Mouse (Mus musculus) cerebellum, adult 9-11 months (tissue): ENCODE results near the gene Ing3.

Experiments used
- DNase-seq: peaks from one replicate; pipeline ENCODE4 v3.0.0; 2022

Gene Ing3

DNA sequence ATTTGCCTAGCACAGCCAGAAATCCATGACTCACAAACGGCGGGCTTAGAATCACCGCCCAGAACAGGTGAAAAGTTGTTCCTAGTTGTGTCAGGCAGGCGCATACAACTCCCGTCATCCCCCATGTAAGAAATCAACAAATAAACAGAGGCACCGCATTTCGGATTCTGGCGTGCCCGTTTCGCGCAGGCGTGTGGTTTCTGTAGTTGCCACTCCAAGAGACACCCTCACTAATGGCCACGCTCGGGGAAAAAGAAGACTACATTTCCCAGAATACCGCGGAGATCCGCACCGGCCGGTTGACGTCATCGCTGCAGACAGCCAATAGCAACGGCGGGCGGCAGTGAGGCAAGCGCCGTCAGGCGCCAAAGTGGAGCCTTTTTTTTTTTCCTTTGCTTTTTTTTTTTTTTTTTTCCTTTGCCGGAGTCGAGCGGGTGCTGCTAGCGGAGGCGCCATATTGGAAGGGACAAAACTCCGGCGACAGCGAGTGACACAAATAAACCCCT, at the start of gene Ing3:
Gene Ing3 (plus strand): TSS at position 346 of the 506 bp plus-strand sequence.
- DNase-seq: peak; percentile 100

DNA sequence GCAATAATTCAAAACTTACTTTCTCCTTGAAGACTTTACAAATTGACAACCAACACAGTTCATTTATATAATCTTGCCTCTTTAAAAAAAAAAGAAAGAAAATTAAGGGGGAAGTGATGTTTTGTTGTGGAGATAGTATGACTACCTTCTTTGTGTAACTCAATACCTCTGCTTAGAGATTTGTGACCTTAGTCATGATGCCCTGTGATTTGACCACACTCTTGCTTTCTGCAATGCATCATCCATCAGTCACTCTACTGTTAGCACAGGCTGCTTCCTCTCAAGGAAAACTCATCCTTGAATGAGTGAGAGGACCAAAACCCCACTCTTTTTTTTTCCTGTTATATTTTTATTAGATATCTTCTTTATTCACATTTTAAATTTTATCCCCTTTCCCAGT, 39.7 kb upstream of the Ing3 start:
- DNase-seq: no peak

DNA sequence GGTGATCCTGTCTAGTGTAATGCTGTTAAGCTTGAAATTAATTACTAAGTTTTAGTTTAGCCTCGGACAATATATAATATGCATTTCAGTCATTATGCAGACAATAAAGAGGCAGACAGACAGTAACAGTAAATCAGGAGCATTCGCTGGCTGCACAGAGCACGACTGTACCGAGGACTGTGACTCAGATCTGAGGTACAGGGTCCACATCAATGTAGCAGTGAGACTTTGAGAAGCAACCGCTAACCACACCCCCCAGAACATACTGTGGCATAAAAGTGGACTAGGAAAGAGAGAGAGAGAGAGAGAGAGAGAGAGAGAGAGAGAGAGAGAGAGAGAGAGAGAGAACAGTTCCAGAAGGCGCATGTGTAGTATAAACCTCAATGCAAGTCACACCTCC, 38.6 kb upstream of the Ing3 start:
- no peak for DNase-seq

DNA sequence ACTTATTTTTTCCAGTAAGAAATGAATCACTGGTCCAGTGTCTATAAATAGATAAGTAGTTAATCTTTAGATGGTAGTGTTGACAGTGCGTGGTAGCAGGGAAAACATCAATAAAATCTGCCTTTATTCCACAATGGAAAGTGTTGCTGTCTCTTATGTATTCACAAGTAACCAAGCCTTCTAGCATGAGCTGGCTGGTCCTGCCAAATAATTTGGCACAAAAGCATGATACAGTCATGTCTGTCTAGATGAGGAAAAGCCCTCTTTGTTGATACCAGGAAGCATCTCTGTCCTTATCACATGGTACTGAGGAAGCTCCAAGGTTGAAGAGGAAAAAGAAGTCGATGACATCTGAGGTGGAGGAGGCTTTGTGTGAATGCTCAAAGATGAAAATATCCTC, 32.8 kb upstream of the Ing3 start:
- DNase-seq: no peak

DNA sequence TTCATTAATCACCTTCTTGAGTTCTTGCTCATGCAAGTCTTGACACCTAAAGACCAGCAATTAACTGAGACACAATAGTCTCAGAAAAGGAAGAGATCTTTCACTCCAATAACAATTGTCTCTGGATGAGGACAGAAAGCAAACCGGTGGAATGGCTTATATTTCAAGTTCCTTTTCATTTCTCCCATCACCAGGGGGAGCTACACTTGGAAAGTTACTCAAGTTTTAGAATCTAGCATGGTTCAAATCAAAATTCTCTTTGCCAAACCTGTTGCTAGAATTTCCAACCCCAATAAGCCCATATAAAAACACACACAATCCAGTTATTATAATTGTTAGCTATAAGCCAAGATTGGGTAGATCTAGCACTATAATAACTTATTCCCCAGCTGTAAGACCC, 25.2 kb upstream of the Ing3 start:
- DNase-seq: no peak

DNA sequence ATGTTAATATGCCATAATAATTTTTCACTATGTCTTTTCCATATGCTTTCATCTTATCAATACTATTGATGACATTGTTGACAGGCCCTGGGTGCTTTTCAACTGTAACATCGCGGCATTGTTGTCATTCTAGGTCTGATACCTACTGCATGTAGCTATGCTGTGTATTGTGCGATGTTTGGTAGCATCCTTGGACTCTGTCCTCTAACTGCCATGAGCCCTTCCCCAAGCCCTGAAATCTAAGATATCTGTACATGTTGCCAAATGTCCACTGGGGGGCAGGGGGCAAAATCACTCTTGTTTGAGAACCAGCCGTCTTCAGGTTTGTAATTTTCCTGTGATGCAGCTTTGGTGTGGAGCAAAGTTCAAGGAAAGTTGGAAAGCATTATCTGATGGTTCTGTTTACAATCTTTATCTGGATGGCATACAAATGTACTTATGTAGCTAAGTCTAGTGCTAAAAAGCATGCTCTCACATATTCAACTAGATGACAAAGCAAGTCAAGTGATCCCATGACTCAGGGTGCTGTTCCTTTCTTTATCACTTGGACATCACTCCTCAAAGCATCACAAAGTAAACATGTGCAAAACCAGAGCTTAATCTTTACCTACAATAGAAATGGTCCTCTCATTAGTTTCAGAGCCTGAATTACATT, 11.3 kb upstream of the Ing3 start:
- DNase-seq: no peak

DNA sequence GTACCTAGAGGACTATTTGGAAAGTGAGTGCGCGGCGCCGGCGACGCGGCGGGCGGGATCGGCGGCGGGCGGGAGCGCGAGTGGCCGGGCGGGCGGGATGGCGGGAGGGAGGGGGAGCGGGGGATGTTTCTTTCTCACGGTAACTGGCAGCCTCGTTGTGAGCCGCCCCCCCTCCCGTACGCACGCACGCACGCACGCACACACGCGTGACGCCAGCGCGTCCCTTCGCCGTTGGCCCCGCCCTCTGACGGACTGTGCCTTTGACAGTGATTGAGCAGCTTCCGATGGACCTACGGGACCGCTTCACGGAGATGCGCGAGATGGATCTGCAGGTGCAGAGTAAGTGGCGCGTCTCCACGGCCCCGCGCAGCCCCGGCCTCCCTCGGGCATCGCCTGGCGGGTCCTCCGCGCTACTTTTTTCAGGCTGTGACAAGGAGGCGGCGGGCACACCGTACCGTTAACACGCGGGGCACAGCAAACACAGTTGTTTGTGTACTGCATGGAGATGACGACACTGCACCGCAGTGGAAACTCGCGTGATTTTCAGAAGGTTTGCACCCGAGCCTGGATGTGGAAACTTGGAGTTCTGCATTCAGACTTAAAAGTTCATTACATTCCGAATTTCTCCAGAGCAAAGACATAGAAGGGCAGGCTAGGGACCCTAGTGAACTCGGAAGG, 539 bp downstream of the Ing3 start:
- DNase-seq: peak; percentile 99

DNA sequence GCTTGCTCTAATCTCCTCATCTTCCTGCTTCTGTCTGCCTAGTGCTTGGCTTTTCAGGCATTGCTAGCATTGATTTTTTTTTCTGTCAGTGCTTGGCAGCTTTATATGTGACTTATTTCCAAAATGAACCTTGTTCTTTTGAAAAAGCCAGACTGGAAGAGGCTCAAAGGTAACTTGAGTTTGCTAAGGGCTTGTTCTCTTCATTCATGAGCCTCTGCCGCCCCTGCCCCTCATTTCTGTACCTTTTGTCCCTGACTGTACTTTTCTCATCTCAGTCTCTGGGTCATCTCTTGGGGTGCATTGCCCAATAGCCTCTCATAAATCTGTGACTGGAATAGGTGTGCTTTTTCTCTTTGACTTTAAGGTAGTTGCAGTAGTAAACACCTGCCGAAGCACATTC, 1.3 kb downstream of the Ing3 start:
- peak; percentile 29 for DNase-seq

DNA sequence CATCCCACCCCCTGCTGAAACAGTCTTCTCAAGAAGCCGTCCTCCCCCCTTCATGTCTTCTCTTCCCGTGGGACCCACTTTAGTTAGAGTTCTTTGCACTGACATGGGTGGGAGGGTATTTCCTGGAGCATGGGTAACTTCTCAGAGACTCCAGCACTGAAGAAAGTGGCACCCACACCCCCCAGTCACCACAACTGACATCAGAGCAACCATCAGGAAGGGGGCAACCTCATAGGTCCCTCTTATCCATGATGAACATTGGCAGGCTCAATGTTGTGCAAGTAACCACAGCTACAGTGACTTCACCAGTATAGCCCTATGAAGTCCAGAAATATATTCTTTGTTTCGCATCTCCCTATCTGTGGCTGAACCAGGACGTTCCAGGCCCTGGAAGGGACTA, 6.1 kb downstream of the Ing3 start:
- no peak for DNase-seq

DNA sequence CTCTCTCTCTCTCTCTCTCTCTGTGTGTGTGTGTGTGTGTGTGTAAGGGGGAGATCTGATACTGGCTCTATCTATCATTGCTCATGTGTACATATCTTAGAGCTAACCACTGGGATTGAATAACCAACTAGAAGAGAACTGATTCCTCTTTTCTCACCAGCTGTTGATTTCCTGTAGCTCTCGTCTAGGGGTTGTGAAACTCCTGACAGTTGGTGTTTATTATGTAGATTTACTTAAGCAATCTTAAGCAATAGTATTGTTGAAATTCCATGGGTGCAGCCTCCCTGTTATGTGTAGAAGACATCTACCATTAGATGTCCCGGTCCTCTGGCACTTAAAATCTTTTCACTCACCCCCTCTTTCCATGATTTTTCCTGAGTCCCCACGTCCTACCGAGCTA, 9.6 kb downstream of the Ing3 start:
- DNase-seq: no peak

DNA sequence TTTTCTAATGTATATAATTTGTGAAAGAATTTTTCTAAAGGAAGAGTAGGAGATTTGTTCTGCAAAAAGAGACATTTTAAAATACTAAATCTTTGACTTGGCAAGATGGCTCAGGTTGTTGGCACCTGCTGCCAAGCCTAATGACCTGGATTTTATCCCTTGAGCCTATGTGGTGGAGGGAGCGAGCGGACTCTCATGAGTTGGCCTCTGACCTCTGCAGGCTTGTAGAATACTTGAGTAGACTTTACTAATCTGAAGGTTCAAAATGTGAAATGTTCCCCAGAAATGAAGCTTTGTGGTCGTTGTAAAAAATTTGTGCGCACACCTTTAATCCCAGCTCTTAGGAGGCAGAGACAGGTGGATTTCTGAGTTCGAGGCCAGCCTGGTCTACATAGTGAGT, 10.5 kb downstream of the Ing3 start:
- no peak for DNase-seq

DNA sequence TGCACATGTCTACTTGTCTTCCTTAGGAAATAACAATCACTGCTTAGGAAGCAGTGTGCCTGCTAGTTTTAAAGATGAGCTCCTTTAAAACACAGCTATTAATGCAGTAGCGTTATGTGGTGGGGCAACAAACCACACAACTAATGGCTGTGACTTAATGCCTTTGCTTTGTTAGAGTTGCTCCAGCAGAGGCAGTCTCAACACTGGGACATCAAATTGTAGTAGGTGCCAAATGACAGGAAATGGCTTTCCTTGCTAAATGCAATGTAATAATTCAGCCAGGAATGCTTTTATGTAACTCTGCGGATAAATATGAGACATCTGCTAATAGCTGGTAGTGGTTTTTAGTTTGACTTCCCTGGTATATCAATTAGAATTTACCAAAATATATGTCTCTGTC, 28.2 kb downstream of the Ing3 start:
- DNase-seq: no peak

DNA sequence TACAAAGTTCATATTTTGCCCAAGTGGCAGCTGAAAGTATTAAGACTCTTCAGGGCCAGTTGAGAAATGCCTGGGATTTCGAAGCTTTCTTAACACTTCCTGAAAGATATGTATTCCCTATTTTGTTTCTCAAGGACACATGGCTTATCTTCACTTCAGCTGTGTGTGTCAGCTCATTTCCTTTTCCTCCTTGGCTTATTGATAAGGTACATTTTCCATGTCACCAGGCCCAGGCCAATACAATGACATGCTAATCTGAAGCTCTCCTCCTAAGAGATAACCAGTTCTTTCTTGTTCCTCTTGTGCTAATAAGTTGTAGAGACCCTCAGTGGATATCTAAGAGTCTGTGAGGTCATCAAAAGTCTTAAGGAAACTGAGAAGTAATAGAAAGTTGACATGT, 31.7 kb downstream of the Ing3 start:
- no peak for DNase-seq

DNA sequence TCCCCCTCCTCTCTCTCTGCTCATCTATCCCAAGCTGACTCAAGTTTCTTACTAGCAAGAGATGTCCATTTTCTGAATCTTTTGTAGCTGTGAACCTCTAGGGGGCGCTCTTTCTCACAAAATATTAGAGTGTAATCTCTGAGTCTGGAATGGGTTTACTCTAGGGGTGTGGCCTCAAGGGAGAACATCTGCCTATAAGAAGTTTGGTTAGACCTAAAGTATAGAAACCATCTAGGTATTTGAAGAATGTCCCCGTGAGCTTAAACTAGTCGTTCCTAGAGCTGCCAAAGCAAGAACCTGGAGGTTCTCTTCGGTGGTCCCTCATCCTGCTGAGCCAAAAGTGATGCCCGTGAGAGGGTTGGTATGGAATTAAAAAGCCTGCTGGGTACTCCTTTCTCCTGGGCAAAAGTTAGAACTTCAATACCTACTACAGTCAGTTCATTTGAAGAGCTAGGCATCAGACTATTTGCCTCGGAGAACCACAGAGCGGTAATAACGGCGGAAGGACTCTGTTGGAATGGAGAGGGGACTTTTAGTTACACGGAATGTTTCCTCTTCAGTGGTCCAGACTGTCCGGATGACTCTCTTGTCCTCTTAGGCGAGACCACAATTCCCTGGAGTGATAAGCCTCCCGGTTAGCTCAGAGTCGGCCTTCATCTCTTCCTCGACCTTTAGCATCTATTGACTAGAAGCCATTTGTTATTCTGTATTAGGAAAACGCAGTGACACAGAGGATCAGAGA, 35.8 kb downstream of the Ing3 start:
- peak; percentile 30 for DNase-seq

DNA sequence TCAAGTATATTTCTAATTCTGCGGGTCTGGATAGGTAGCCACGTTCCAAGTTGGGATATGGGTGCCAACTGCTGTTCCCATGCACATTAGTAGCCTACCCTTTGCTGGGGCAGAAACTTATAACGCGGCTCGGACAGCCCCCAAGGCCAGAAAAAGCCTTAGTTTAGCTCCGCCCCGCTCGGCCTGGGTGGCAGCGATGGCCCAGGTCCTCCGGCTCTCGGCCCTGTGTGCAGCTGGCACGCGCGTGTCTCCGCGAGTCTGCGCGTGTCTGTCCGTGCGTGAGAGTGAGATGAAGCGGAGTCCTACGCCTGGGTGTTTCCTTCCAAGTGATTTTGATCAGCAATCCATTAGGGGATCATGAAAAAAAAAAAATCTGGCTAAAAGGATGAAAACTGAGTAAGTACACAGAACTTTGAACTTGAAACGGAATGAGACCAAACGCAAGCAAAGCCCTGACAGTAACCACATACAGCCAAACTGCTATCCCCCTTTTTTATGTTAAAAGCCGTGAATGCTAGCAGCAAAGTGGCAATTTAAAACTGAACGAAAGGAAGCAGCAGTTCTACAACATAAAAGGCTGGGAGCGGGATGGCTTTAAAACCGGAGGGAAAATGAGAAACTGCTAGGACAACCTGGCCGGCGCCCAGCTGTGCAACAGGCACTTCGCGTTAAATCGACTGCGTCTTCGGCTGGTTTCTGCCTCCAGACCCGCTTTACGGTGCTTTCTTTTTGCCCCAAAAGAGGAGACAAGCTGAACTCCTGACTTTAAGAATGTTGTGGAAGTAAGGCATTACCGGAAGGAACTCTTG, 36.6 kb downstream of the Ing3 start, which contains the start of gene Cped1:
Gene Cped1 (plus strand): TSS at position 185 of the 809 bp plus-strand sequence.
- peak; percentile 14 for DNase-seq

DNA sequence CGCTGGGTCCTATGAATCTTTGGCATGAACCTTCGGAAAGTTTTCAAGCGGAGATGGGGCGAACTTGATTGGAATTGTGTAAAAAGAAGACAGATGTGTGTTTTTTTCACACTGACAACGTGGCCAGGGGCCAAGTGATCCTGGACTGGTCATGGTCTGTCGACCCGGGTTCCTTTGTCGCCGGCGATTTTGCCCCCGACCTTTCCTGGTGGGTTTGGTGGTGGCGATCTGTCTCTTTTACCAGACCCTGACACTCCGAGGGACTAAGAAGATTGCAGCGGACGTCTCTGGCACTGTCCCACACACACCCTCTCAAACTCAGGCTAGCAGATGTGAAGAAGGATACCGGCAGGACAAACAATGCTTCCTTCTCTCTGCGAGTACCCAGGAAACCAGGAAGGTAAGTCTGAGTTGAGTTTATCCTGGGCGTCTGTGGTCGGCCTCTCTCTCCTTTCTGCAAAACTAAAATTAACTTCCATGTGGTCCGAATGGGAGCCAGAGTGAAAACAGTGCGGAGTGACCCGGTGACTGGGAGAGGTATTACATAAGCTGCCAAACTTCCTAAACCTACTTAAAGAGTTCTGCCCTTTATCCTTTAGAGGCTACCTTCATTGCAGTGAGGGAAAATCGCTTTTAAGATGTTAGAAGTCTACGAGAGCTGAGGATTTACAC, 37.4 kb downstream of the Ing3 start:
- no peak for DNase-seq

DNA sequence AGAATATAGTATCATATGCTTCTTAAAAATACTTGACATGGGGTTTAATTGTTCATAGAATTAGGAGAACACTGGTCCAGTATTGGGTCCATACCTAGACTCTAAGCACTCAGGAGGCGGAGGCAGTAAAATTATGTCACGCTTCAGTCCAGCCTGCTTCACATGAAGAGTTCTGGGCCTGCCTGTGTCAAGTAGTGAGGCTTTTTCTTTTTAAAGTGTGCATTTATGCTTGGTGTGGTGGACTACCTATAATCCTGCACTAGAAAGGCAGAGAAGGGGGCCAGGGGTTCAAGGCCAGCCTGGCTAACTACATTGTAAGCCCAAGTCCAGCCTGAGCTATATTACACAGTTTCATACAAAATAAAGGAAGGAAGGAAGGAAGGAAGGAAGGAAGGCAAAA, 38.2 kb downstream of the Ing3 start:
- DNase-seq: no peak

DNA sequence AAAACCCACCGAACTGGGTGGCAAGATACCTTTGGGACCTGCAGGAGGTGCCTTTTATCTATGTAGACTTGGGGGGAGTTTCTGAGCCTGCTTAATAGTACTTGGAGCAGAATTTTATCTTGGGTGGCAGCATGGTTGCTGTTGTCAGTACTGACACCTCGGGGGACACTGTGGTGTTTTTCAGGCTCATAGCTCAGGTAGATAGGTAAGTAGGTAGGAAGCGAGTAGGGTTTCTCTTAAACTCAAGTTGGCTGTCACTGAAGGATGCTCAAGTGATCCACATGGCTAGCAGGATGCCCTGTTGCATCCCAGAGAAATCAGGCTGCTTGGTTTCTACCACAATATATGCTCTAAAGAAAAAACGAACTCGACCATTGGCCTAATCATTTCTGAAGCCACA, 38.9 kb downstream of the Ing3 start:
- DNase-seq: no peak

DNA sequence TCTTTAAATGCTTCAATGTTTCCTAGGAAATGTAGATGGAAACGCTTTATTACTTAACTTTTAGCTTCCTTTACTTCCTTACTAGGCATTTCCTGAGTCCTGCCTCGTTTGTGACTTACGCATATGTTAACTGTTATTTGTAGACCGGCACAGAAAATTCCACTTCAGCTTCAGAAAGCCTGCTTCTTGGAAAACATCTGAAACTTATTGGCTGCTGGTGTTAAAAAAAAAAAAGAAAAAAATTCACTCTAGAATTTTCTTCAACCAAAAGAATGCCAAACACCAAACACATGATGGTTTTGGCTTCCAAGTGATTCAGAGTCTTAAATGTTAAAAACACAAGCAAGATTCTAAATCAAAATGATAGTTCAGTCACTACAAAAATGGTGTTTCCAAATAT, 39.7 kb downstream of the Ing3 start:
- DNase-seq: no peak

DNA sequence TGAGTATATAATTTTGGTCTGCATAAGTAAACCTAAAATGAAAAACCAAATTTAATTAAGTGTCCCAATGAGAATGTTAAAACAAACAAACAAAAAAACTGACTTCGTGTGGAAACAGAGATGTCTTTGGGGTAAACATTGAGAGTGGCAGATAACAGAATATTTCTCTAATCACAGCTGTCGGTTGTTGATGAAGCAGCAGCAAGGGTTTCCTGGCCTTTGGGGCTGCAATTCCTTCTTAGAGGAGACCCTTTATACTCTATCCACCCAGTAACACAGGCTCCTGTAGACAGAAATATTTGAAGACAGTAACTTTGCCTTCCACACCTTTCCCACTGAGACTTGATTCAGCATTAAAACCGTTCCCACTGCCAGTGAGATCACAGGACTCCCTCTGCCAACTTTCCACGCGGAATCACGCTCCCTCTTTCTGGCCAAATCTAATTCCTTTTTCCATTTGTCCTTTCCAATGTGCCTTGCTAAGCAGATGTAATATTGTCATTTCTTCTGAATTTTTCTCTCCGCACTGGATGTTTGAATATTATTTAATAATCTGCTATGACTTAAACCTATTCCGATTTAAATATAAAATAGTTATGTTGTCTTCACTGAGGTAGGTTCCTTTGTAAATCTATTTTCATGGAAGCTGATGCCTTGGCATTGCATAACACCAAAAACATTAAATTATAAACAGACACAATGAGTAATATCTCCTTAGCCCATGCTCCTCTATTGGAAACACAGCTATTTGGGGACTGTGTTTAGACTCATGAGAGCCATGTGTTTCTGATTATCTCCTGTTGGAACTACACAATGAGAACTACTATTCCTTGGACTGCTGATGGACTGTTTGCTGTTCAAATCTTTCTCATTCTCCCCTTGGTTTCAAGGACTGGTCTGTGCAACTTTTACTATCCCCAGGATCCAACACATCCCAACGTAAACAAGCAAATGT, 41.1 kb downstream of the Ing3 start:
- DNase-seq: no peak

DNA sequence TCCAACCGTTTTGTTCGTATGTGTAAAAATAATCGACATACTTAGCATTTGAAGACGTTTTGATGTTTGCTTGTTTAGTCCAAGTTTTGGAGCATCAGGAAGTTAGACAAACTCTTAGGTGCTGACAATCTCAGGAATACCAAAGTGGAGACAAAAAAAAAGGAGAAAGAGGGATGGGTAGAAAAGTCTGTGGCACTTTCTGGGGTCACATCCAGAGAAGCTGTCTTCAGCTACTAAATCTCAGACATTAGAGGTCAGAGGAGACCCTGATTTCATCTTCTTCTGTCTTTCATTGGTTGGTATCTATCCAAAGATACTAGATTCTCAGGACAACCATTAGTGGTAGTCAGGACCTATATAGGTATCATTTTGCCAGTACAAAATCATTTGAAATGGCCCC, 41.8 kb downstream of the Ing3 start:
- no peak for DNase-seq
